Mouse (Mus musculus): ENCODE measurements at regions not wholly inside any gene's neighbourhood (a gene's known extent, or its start where the extent isn't known, plus 50 kb on each side); places are given as distances from the start of the nearest gene placed in this dataset.

DNA sequence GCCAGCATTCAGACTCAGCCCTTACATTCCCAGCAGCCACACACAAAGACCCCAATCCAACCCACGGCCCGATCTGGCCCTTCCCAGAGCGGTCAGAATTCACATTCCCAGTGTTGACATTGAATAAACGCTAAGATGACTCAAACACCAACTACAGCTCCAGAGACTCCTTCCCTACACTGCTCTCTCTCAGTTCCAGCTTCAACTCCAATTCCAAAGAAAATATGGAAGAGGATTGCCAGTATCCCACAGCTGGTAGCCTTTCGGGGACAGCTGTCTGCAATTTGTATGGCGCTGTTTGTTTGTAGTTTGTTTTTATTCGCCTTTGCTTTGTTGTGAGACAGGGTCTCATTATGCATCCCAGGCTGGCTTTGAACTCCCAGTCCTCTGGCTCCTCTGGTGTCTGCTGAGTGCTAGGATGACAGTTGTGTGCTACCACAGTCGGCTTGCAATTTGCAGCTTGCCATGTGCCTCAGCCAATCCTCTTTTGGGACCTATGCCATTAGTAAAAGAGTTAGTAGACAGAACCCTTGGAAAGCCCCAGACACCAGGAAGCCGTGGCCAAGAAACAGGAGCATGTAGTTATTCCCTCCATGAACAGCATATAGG is 51.0 kb upstream of the Pkdcc start:
- TF ChIP-seq RAD21 (IDR thresholded peaks at IDR 0.05; ENCODE audit: low read depth, low read length) (no peak), POLR2AphosphoS2 (IDR thresholded peaks at IDR 0.05; ENCODE audit: low read depth, low read length) (no peak), TBP (conservative IDR thresholded peaks at IDR 0.05; ENCODE audit: low read depth, low read length) (no peak), EP300 (IDR thresholded peaks at IDR 0.05; ENCODE audit: low read length) (no peak), ZNF384 (IDR thresholded peaks at IDR 0.05; ENCODE audit: low read depth, low read length) (no peak), MAFK (IDR thresholded peaks at IDR 0.05; ENCODE audit: insufficient replicate concordance, low read length) (no peak), USF2 (conservative IDR thresholded peaks at IDR 0.05; ENCODE audit: low read depth, low read length) (no peak), CHD1 (IDR thresholded peaks at IDR 0.05; ENCODE audit: low read depth, low read length) (no peak), ZKSCAN1 (IDR thresholded peaks at IDR 0.05; ENCODE audit: borderline replicate concordance, low read depth, low read length) (no peak)
- DNase-seq (ENCODE audit: extremely low read depth), result no peak
- dilution Hi-C loops (cut with MboI; ENCODE audit: extremely low pct_ligation_motif_present, extremely low pct_unique_long_range_greater_than_20kb, low sequenced_read_pairs) (no loop called here), in situ Hi-C loops (cut with MboI; ENCODE audit: low pct_ligation_motif_present, low pct_unique_long_range_greater_than_20kb, low sequenced_read_pairs) (no loop called here)
- no peaks in the 10 kb centered on the region for H3K9me3 ChIP-seq (replicated peaks; ENCODE audit: low read length)
- no peak overlapping the region for H3K9ac ChIP-seq (ENCODE audit: insufficient read depth, low read depth)
- H3K36me3 ChIP-seq (replicated peaks in 1 of 2; ENCODE audit: control insufficient read depth in 1 of 2, insufficient read depth in 1 of 2, low read length in 1 of 2), result no peaks in the 10 kb centered on the region
- no peak overlapping the region for H3K4me3 ChIP-seq (replicated peaks in 1 of 3; ENCODE audit: low read depth in 2 of 3, low read length in 2 of 3, poor library complexity in 1 of 3)
- H3K4me1 ChIP-seq (ENCODE audit: control insufficient read depth in 1 of 2, insufficient read depth in 2 of 2), result peaks cover 4 to 19% of the 10 kb centered on the region in 2 experiments; a peak in 2 of 4 replicates
- no peak overlapping the region for H3K4me2 ChIP-seq (ENCODE audit: insufficient read depth, low read depth, poor library complexity, severe bottlenecking)
- no peaks in the 10 kb centered on the region for H3K79me2 ChIP-seq (replicated peaks; ENCODE audit: control insufficient read depth, extremely low read depth, insufficient read depth, poor library complexity, severe bottlenecking)
- H3K27ac ChIP-seq (ENCODE audit: insufficient read depth, low read depth), result no peak overlapping the region
- H3K27me3 ChIP-seq (replicated peaks), result peaks cover 3% of the 10 kb centered on the region

DNA sequence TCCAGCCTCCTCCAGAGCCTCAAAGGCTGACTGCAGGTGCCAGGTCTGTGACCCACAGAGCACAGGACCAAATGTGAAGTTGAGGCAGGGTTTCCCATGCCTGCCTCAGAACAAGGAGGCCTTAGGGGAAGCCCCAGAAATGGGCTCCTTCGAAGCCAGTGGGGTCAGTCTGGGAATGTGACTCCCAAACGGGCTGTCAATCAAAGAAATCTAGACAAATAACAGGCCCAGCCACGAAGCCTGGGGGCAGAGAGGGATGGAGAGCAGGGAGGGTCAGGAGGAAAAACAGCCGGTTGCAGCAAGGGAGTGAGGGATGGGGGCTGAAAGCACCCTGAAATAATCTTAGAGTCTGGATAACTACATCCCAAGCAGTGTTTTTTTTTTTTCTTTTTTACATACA is 50.4 kb upstream of the Pkdcc start:
- TF ChIP-seq JUND (conservative IDR thresholded peaks at IDR 0.05; ENCODE audit: low read depth, low read length), result no peak
- TF ChIP-seq IRF4 (IDR thresholded peaks at IDR 0.05; ENCODE audit: low read depth, low read length), result no peak
- TF ChIP-seq CHD2 (IDR thresholded peaks at IDR 0.05; ENCODE audit: low read length), result no peak
- no peak for TF ChIP-seq TCF12 (IDR thresholded peaks at IDR 0.05; ENCODE audit: low read depth, low read length)
- no peak for TF ChIP-seq ZNF384 (IDR thresholded peaks at IDR 0.05; ENCODE audit: low read depth, low read length)
- TF ChIP-seq UBTF (IDR thresholded peaks at IDR 0.05; ENCODE audit: low read depth, low read length), result no peak
- TF ChIP-seq MXI1 (IDR thresholded peaks at IDR 0.05; ENCODE audit: low read depth, low read length), result no peak
- no peak for TF ChIP-seq MYC (IDR thresholded peaks at IDR 0.05; ENCODE audit: low read depth, low read length)
- TF ChIP-seq E2F4 (IDR thresholded peaks at IDR 0.05; ENCODE audit: insufficient replicate concordance, low read depth, low read length), result no peak
- TF ChIP-seq EP300 (IDR thresholded peaks at IDR 0.05; ENCODE audit: low read length), result no peak
- TF ChIP-seq BHLHE40 (IDR thresholded peaks at IDR 0.05; ENCODE audit: low read depth, low read length), result no peak
- TF ChIP-seq NRF1 (IDR thresholded peaks at IDR 0.05; ENCODE audit: low read depth, low read length), result no peak
- TF ChIP-seq ZMIZ1 (IDR thresholded peaks at IDR 0.05; ENCODE audit: low read depth, low read length), result no peak
- TF ChIP-seq SIN3A (IDR thresholded peaks at IDR 0.05; ENCODE audit: low read length), result no peak
- TF ChIP-seq NELFE (IDR thresholded peaks at IDR 0.05; ENCODE audit: low read depth, low read length), result no peak
- no peak for DNase-seq (ENCODE audit: extremely low read depth)
- no peak overlapping the region for H3K4me2 ChIP-seq (ENCODE audit: insufficient read depth, low read depth, poor library complexity, severe bottlenecking)
- no peaks in the 10 kb centered on the region for H3K9me3 ChIP-seq (replicated peaks; ENCODE audit: low read length)
- in situ Hi-C loops (cut with MboI; ENCODE audit: low pct_ligation_motif_present, low pct_unique_long_range_greater_than_20kb, low sequenced_read_pairs) (no loop called here), dilution Hi-C loops (cut with MboI; ENCODE audit: extremely low pct_ligation_motif_present, extremely low pct_unique_long_range_greater_than_20kb, low sequenced_read_pairs) (no loop called here)
- no peak overlapping the region for H3K27ac ChIP-seq (ENCODE audit: insufficient read depth, low read depth)
- H3K4me3 ChIP-seq (replicated peaks in 1 of 3; ENCODE audit: low read depth in 2 of 3, low read length in 2 of 3, poor library complexity in 1 of 3), result no peak overlapping the region
- H3K4me1 ChIP-seq (ENCODE audit: control insufficient read depth in 1 of 2, insufficient read depth in 2 of 2), result peaks cover 4 to 19% of the 10 kb centered on the region in 2 experiments; a peak in 2 of 4 replicates
- H3K9ac ChIP-seq (ENCODE audit: insufficient read depth, low read depth), result no peak overlapping the region
- no peaks in the 10 kb centered on the region for H3K36me3 ChIP-seq (replicated peaks in 1 of 2; ENCODE audit: control insufficient read depth in 1 of 2, insufficient read depth in 1 of 2, low read length in 1 of 2)
- H3K27me3 ChIP-seq (replicated peaks), result peaks cover 3% of the 10 kb centered on the region
- no peaks in the 10 kb centered on the region for H3K79me2 ChIP-seq (replicated peaks; ENCODE audit: control insufficient read depth, extremely low read depth, insufficient read depth, poor library complexity, severe bottlenecking)

Data from CH12.LX (cell line).